Mouse (Mus musculus): ENCODE data around the gene Cda. TPM values are rescaled to one million over a fixed set of nuclear protein-coding genes. Genes with fewer than 3 reads are reported as not detected.

Cda gene
- 576 and 630 TPM in 2 replicates for polyA plus RNA-seq (2012; rRNA removed; ENCODE audit: low replicate concordance)

DNA sequence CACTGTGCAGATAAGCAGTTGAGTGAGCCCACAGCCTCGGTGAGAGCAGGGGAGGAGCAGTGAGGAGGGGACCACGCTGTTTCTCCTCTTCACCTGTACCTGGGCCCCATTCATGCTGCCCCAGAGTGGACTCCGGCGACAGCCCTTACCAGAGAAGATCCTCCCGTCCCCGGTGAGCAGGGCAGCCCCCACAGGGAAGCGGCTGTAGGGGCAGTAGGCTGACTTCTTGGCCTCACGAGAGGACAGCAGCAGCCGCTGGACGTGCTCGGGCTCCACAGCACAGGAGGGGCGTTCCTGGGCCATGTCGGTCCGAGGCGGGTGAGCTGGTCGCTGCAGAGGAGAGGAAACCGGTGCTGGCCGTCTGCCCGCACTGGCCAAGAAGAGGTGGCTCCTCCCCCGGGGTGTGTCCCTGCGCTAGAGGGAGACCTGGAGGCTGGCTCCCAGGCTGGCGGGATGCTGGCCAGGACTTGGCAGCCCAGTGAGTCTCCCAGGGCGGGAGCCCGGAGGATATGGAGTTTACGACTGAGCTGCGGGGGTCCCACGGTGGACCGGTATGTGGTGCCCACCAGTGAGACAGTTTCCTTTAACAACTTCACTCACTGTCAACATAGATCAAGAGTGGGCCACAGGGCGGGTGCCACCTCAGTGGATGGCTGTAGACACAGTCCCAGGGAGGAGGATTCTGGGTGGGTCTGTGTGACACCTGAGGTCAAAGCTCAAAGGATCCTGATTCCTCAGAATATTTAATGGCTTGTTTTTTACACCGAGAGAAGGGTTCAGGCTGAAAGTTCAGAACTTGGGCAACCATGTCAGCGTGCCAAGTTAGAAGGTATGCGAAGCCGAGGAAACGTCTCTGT lies at the start of gene Cda:
Gene Cda (minus strand): TSS at position 352 of the 857 bp plus-strand sequence.

DNA sequence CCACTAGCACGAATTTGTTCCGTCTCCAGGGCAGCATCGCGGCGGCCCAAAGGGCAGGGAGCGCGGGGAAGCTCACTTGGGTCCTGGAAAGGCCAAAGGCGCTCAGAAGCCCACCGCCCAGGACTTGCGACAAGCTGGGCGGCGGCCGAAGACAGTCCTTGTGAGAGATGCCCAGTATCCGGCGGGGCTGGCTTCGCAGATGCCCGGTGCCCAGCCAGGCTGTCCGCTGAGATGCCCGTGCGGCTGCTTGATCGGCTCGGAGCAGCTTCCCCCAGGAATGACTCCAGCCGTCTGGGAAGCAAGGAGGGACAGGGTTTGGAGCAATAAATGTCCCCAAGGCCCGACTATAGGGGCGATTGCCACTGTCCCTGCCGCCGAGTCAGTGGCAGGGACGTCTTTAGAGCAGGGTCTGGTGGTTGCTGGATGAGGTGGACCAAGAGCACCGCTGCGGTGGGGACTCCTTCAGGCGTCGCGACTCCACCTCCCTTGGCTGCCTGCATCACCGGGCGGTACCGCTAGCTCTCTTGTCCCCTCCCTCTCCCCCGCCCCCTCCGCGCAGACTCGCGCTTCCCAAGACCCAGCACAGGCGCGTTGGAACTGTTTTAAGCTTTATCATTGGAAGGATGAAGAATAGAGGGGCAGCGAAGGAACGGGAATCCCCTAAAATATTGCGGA lies 28.3 kb upstream of the Cda start, which contains the start of gene Fam43b:
Gene Fam43b (minus strand): TSS at position 558 of the 675 bp plus-strand sequence.

DNA sequence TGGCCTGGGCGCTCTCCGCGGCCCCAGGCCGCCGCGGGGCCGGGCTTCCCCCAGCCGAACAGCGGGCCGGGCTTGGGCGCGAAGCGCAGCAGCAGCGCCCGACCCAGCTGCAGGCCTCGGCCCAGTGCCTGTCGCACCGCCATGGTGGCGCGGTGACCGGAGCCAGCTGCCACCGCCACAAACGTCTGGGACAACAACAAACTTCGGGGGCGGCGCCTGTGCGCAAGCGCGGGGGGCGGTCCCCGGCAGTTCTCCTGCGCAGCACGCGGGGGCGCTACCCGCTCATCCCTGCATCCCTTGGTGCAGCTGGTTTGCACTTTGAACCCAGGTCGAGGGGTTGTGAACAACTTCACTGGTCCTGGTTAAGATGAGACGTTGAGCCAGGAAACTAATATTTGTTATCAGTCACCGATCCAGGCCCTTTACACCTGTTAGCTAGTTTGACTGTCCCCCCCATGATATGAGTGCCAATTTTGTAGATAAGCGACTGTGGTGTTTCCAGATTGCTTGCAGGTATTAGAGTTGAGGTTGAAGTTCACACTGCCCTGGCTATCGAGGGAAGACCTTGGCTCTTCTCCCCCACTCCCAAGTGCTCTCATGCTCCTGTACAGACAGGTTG lies 41.6 kb downstream of the Cda start, which contains the start of gene Pink1:
Gene Pink1 (minus strand): TSS at position 231 of the 619 bp plus-strand sequence.

DNA sequence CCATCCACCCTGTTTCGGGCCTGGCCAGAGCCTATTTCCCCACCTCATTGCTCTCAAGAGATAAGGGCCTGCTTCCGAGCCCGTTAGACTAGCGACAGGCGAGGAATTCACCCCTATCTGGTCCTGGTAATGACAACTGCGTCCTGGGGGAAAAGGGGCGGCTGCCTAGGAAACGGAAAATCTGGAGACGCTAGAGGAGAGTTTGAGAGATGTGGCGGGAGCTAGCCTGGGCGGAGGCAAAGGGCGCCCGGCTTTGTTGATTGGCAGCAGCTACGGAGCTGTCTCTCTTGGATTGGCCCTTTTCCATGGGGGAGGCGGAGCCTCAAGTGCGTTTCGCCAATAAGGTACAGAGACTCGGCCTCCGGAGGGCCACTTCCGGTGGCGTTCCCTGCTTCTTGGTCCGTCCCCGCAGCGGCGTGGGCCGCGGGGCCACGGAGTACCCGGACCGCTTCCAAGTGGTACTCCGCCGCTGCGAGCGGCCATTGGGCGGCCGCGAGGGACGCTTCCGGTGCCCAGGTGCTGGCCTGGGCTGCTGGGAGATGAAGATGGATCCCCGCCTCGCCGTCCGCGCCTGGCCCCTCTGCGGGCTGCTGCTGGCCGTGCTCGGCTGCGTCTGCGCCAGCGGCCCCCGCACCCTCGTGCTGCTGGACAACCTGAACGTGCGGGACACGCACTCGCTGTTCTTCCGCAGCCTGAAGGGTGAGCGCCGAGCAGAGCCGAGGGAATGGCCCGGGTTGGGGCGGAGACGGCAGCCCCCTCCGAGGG lies 63.3 kb downstream of the Cda start, which contains the start of gene Ddost:
Gene Ddost (plus strand): TSS at position 391 of the 765 bp plus-strand sequence.

Other genes with a start within 250 kb of the Cda start
- gene Hp1bp3, start 151.7 kb downstream of the Cda start, polyA plus RNA-seq (2012; rRNA removed; ENCODE audit: low replicate concordance), result 16.3 and 16.8 TPM in 2 replicates
- gene Sh2d5, start 117.6 kb downstream of the Cda start, polyA plus RNA-seq (2012; rRNA removed; ENCODE audit: low replicate concordance), result 0.65 and 0.89 TPM in 2 replicates
- gene Kif17, start 117.6 kb downstream of the Cda start, polyA plus RNA-seq (2012; rRNA removed; ENCODE audit: low replicate concordance), result 0.13 and 0.26 TPM in 2 replicates
- 277 and 359 TPM in 2 replicates for gene Ddost, start 63.3 kb downstream of the Cda start, polyA plus RNA-seq (2012; rRNA removed; ENCODE audit: low replicate concordance)
- gene Pink1, start 41.7 kb downstream of the Cda start, polyA plus RNA-seq (2012; rRNA removed; ENCODE audit: low replicate concordance), result 108 and 186 TPM in 2 replicates
- 0.04 TPM in 1 of 2 replicates, not detected in the other for gene Fam43b, start 28.5 kb upstream of the Cda start, polyA plus RNA-seq (2012; rRNA removed; ENCODE audit: low replicate concordance)
- 27.5 and 34.9 TPM in 2 replicates for gene Mul1, start 66.7 kb upstream of the Cda start, polyA plus RNA-seq (2012; rRNA removed; ENCODE audit: low replicate concordance)
- gene Camk2n1, start 86.3 kb upstream of the Cda start, polyA plus RNA-seq (2012; rRNA removed; ENCODE audit: low replicate concordance), result 42.9 and 126 TPM in 2 replicates

Measured in duodenum, adult 2 months (tissue).